Mouse (Mus musculus): ENCODE data around the gene Dagla. TPM values are rescaled to one million over a fixed set of nuclear protein-coding genes. Genes with fewer than 3 reads are reported as not detected.

Gene Dagla
- polyA plus RNA-seq, 1 experiment from 2014 or later: 2.4 TPM

GRCm38 (mm10) chr19:10232327-10233017 is 72.2 kb downstream of the Dagla start:
- no peak for ATAC-seq (ENCODE audit: insufficient number of reproducible peaks, insufficient read depth, low FRiP score, low TSS enrichment, low read depth)
- Histone ChIP-seq H3K27me3 (no peaks in the 10 kb centered on the region), H3K4me3 (no peak overlapping the region), H3K4me1 (peaks cover 18% of the 10 kb centered on the region), H3K36me3 (no peaks in the 10 kb centered on the region), H3K9me3 (no peaks in the 10 kb centered on the region), H3K4me2 (no peak overlapping the region), H3K9ac (no peak overlapping the region), H3K27ac (no peak overlapping the region)
- WGBS: 36% methylated on average over 9 of the region's 9 CpGs

GRCm38 (mm10) chr19:10231871-10232270 is 72.8 kb downstream of the Dagla start:
- ATAC-seq (ENCODE audit: insufficient number of reproducible peaks, insufficient read depth, low FRiP score, low TSS enrichment, low read depth): no peak

GRCm38 (mm10) chr19:10231016-10231415 is 73.7 kb downstream of the Dagla start:
- no peaks in the 10 kb centered on the region for H3K9me3 ChIP-seq
- H3K4me2 ChIP-seq: 0 out of 2 replicates have a peak overlapping the region, but pooled peaks have one; percentile 9
- 5% methylated on average over 7 of the region's 7 CpGs for WGBS
- 0 out of 2 replicates have a peak overlapping the region, but pooled peaks have one; percentile 40 for H3K9ac ChIP-seq
- no peaks in the 10 kb centered on the region for H3K27me3 ChIP-seq
- no peaks in the 10 kb centered on the region for H3K36me3 ChIP-seq
- no peak overlapping the region for H3K27ac ChIP-seq
- ATAC-seq (ENCODE audit: insufficient number of reproducible peaks, insufficient read depth, low FRiP score, low TSS enrichment, low read depth): no peak
- H3K4me3 ChIP-seq: no peak overlapping the region
- H3K4me1 ChIP-seq: peaks cover 18% of the 10 kb centered on the region

More at GRCm38 (mm10) chr19:10231871-10232270, 72.8 kb downstream of the Dagla start:
- 0 out of 2 replicates have a peak overlapping the region, but pooled peaks have one; percentile 16 for H3K27ac ChIP-seq
- peaks cover 18% of the 10 kb centered on the region for H3K4me1 ChIP-seq
- H3K4me2 ChIP-seq: no peak overlapping the region
- no peaks in the 10 kb centered on the region for H3K27me3 ChIP-seq
- H3K4me3 ChIP-seq: no peak overlapping the region
- no peaks in the 10 kb centered on the region for H3K36me3 ChIP-seq
- no peaks in the 10 kb centered on the region for H3K9me3 ChIP-seq
- 23% methylated on average over 5 of the region's 5 CpGs for WGBS
- H3K9ac ChIP-seq: no peak overlapping the region

GRCm38 (mm10) chr19:10225767-10226166 is 78.9 kb downstream of the Dagla start:
- Histone ChIP-seq H3K4me1 (peaks cover 9% of the 10 kb centered on the region), H3K4me2 (no peak overlapping the region), H3K9ac (no peak overlapping the region), H3K4me3 (no peak overlapping the region), H3K27me3 (no peaks in the 10 kb centered on the region), H3K9me3 (no peaks in the 10 kb centered on the region), H3K27ac (no peak overlapping the region), H3K36me3 (no peaks in the 10 kb centered on the region)
- ATAC-seq (ENCODE audit: insufficient number of reproducible peaks, insufficient read depth, low FRiP score, low TSS enrichment, low read depth): no peak
- 81% methylated on average over 4 of the region's 4 CpGs for WGBS

GRCm38 (mm10) chr19:10224637-10225453 is 79.8 kb downstream of the Dagla start:
- Histone ChIP-seq H3K4me2 (peak overlapping the region; percentile 18), H3K4me1 (peaks cover 8% of the 10 kb centered on the region), H3K9me3 (no peaks in the 10 kb centered on the region), H3K27me3 (no peaks in the 10 kb centered on the region), H3K4me3 (no peak overlapping the region), H3K9ac (0 out of 2 replicates have a peak overlapping the region, but pooled peaks have one; percentile 40), H3K27ac (no peak overlapping the region), H3K36me3 (no peaks in the 10 kb centered on the region)
- 26% methylated on average over 26 of the region's 26 CpGs for WGBS
- ATAC-seq (ENCODE audit: insufficient number of reproducible peaks, insufficient read depth, low FRiP score, low TSS enrichment, low read depth): no peak

GRCm38 (mm10) chr19:10223561-10223960 is 81.1 kb downstream of the Dagla start:
- no peaks in the 10 kb centered on the region for H3K9me3 ChIP-seq
- H3K36me3 ChIP-seq: no peaks in the 10 kb centered on the region
- WGBS: 64% methylated on average over 4 of the region's 4 CpGs
- no peak overlapping the region for H3K4me2 ChIP-seq
- H3K4me3 ChIP-seq: no peak overlapping the region
- H3K4me1 ChIP-seq: peaks cover 8% of the 10 kb centered on the region
- H3K27me3 ChIP-seq: no peaks in the 10 kb centered on the region
- H3K27ac ChIP-seq: no peak overlapping the region
- ATAC-seq (ENCODE audit: insufficient number of reproducible peaks, insufficient read depth, low FRiP score, low TSS enrichment, low read depth): no peak
- no peak overlapping the region for H3K9ac ChIP-seq

GRCm38 (mm10) chr19:10222656-10223055 is 82.0 kb downstream of the Dagla start:
- Histone ChIP-seq H3K9me3 (no peaks in the 10 kb centered on the region), H3K4me2 (no peak overlapping the region), H3K27ac (no peak overlapping the region), H3K36me3 (no peaks in the 10 kb centered on the region), H3K27me3 (no peaks in the 10 kb centered on the region), H3K4me1 (peaks cover 8% of the 10 kb centered on the region), H3K4me3 (no peak overlapping the region), H3K9ac (no peak overlapping the region)
- WGBS: 28% methylated on average over 8 of the region's 8 CpGs
- ATAC-seq (ENCODE audit: insufficient number of reproducible peaks, insufficient read depth, low FRiP score, low TSS enrichment, low read depth): no peak

GRCm38 (mm10) chr19:10221585-10221984 is 83.1 kb downstream of the Dagla start:
- Histone ChIP-seq H3K27ac (no peak overlapping the region), H3K9me3 (no peaks in the 10 kb centered on the region), H3K36me3 (no peaks in the 10 kb centered on the region), H3K4me2 (no peak overlapping the region), H3K4me1 (peaks cover 8% of the 10 kb centered on the region), H3K9ac (no peak overlapping the region), H3K4me3 (no peak overlapping the region), H3K27me3 (no peaks in the 10 kb centered on the region)
- 60% methylated on average over 4 of the region's 4 CpGs for WGBS
- ATAC-seq (ENCODE audit: insufficient number of reproducible peaks, insufficient read depth, low FRiP score, low TSS enrichment, low read depth): no peak

- H3K4me3 ChIP-seq: no peak overlapping the region
- no peaks in the 10 kb centered on the region for H3K9me3 ChIP-seq
- H3K27me3 ChIP-seq: no peaks in the 10 kb centered on the region
- no peak for ATAC-seq (ENCODE audit: insufficient number of reproducible peaks, insufficient read depth, low FRiP score, low TSS enrichment, low read depth)
- peaks cover under 1% of the 10 kb centered on the region for H3K4me1 ChIP-seq
- no peak overlapping the region for H3K4me2 ChIP-seq
- no peak overlapping the region for H3K27ac ChIP-seq
- no peak overlapping the region for H3K9ac ChIP-seq
- H3K36me3 ChIP-seq: no peaks in the 10 kb centered on the region
- 61% methylated on average over 6 of the region's 6 CpGs for WGBS
Measured at GRCm38 (mm10) chr19:10219593-10219992, 85.1 kb downstream of the Dagla start.

- Histone ChIP-seq H3K27ac (no peak overlapping the region), H3K4me1 (no peaks in the 10 kb centered on the region), H3K9ac (no peak overlapping the region), H3K27me3 (no peaks in the 10 kb centered on the region), H3K4me2 (no peak overlapping the region), H3K4me3 (no peak overlapping the region), H3K36me3 (no peaks in the 10 kb centered on the region), H3K9me3 (no peaks in the 10 kb centered on the region)
- no peak for ATAC-seq (ENCODE audit: insufficient number of reproducible peaks, insufficient read depth, low FRiP score, low TSS enrichment, low read depth)
- 52% methylated on average over 3 of the region's 3 CpGs for WGBS
Measured at GRCm38 (mm10) chr19:10219108-10219507, 85.6 kb downstream of the Dagla start.

- peaks cover 18% of the 10 kb centered on the region; the same call in 1 of the 2 replicates for H3K36me3 ChIP-seq
- ATAC-seq (ENCODE audit: insufficient number of reproducible peaks, insufficient read depth, low FRiP score, low TSS enrichment, low read depth): no peak
- no peak overlapping the region for H3K27ac ChIP-seq
- WGBS: 81% methylated on average over 8 of the region's 8 CpGs
- no peaks in the 10 kb centered on the region for H3K27me3 ChIP-seq
- no peak overlapping the region for H3K4me2 ChIP-seq
- H3K4me3 ChIP-seq: no peak overlapping the region
- H3K9ac ChIP-seq: no peak overlapping the region
- H3K4me1 ChIP-seq: no peaks in the 10 kb centered on the region
- H3K9me3 ChIP-seq: no peaks in the 10 kb centered on the region
Measured at GRCm38 (mm10) chr19:10216101-10216500, 88.6 kb downstream of the Dagla start.
